Mouse (Mus musculus): ENCODE measurements around the gene Snrnp27.

Snrnp27 gene

GRCm38 (mm10) chr6:86665076-86665475 is 19.2 kb downstream of the Snrnp27 start:
- DNase-seq (ENCODE audit: low read depth) = no peak

GRCm38 (mm10) chr6:86660161-86660877 is 24.0 kb downstream of the Snrnp27 start:
- no peak for DNase-seq (ENCODE audit: low read depth)

- DNase-seq (ENCODE audit: low read depth) = no peak
Measured at GRCm38 (mm10) chr6:86658501-86658900, 25.8 kb downstream of the Snrnp27 start.

DNA sequence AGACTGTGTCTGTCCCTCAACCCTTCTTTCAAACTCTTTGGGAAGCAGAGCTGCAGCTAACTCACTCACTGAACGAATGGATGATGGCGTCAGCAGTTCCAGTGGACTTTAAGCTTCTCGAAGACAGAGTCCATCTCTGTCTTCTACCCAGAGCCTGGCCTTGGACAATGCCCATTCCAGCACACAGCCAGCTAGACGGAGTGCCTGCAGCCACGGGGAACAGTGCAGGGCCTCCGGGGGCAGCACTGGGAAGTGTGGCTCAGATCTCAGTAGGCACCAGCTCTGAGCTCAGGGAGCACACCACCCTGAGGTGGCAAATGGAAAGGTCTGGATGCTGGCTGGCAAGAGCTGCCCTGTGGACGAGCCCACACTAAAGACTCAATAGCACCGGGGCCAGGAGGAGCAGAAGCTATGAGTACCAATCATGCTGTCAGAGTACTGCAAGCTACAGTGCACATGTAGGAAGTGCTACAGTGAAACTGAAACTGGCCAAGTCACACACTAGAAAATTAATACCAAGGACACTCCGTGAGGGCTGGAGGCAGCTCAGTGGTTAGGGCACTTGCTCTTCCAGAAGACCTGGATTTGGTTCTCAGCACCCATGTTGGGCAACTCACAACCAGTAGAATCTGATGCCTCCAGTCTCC is 29.9 kb downstream of the Snrnp27 start:
- no peak for DNase-seq (ENCODE audit: low read depth)

DNA sequence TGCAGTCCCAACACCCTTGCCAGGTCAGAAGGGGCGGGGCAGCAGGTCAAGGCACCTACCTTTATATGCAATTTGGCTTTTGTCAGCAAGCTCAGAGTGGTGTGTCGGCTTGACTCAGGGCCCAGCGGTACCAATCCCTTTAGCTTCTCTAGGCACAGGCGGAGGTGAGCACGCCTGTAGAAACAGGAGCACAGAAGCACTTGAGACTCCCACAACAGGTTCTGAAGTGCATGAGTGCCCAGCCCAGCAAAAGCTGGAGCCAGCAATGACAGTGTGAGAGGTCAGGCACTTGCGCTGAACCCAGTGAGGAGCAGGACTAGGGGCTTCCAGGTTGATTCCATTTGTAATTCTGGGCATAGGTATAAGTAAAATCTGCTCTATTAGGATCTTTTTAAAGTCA is 31.3 kb downstream of the Snrnp27 start:
- DNase-seq (ENCODE audit: low read depth) = no peak

DNA sequence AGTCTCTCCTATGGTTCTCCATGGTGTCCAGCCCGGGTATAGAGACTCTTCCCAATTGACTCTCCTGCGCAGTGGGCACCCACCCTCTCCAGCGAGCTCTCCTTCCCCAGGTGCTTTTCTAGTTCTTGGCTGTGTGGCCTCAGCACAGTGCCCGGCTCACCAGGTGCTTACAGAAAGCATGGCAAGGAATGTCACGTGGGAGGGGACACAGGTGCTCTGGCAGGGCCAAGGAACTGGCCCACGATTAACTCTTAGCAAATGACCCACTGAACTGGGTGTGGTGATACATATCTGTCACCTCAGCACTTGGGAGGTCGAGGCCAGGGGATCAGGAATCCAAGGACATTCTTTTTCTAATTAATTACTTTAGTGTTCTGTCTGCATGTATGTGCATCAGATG is 38.2 kb downstream of the Snrnp27 start:
- no peak for DNase-seq (ENCODE audit: low read depth)

GRCm38 (mm10) chr6:86645551-86645950 is 38.8 kb downstream of the Snrnp27 start:
- no peak for DNase-seq (ENCODE audit: low read depth)

DNA sequence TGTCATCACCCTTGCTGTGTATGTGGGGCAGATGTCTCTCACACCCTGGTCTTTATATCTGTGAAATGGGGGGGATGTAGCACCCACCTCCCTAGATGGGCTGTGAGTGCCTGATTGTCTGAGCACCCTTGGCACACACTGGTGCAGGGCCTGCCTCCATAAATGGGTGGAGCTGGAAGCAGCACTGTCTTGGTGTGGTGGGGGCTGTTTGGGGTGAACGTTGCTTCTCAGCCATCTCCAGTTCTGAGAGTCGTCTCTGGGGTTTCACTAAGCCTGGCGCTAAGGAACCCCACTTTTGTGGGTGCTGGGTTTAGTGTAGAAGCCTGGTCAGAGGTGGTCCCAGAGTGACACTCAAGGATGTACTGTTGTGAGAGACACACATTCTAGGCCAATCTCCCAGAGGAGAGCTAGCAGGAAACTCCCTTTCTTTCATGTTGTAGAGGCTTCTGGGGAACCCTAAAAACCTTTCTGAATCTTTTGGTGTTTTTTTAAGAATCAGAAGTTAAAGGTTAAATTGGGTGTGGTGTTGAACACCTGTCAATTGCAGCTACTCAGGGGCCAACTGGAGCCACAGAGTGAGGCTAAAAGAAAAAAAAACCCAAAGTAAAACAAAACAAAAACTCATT is 39.4 kb downstream of the Snrnp27 start:
- DNase-seq (ENCODE audit: low read depth) = no peak

DNA sequence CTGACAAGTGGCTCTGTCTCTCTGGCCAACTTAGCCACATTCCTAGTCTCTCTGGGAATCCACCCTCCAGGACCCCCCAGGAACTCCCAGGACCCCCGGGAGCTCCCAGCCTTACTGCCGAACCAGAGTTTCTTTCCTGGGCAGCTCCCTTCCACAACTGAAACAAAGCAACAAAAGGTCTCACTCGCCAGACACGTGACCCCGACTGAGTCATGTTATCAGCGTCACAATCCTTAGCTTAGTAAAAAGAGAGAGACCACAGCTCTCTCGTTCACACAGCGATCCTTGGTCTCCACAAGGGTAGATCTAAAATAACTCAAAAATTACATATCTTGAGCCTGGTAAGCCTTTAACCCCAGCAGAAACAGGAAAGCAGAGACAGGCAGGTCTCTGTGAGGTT is 42.6 kb downstream of the Snrnp27 start:
- no peak for DNase-seq (ENCODE audit: low read depth)

DNA sequence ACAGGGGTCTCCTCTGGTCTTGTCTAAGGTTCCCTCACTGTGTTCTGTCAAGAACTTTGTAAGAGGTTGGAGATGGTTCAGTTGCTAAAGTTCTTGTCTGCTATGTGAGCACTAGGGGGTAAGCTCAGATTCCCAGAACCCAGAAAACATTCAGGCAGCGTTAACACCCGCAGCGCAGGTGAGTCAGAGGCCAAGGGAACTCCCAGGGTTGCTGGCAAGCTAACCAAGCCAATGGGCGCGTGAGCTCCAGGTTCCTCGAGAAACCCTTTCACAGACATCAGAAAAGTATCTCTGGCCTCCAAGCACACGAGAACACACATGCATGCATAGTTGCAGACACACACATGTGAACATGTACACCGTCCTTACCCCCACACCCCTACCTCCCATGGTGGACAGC is 43.5 kb downstream of the Snrnp27 start:
- no peak for DNase-seq (ENCODE audit: low read depth)

GRCm38 (mm10) chr6:86640161-86640560 is 44.2 kb downstream of the Snrnp27 start:
- no peak for DNase-seq (ENCODE audit: low read depth)

DNA sequence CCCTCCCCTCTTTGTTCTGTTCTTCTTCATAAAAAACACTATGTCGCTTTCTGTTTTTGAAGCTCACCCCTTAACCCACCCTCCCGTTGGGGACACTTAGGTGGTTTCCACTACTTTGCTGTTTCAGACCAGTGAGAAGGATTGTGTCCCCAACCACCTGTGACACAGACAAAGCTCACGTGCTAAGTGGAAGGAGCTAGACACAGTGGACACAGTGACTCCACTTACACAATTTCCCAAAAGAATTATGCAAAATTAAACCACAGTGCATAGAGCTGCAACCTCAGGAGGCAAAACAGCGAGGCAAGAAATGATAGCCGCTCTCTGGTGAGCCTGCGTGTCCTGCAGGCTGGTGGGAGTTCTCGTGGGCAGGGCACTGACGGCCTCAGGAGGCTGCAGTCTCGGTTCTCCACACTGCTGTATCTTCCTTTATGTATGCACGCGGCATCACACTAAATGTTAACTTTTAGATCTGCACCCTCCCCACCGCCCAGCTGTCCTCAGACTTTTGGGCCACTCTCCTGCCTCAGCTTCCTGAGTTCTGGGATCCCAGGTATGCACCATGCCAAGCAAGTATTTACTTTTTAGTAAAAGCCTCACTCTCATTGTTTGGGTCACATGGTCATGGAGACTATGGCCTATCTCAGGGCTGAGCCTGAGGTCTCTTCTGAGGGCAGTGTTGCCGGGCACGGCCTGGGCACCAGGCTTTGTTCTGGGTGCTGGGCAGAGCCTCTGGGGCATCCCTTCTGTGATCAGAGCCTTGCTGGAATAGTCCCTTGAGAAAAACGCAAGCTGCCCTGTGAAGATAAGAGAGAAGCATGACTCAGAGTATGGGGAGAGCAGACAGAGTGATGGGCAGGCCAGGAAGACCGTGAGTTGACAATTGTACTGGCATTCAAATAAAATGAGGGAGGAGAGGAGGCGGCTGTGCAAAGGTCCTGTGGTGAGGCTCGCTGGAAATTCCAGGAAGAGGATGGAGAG is 44.9 kb downstream of the Snrnp27 start:
- DNase-seq (ENCODE audit: low read depth) = peak; percentile 83

DNA sequence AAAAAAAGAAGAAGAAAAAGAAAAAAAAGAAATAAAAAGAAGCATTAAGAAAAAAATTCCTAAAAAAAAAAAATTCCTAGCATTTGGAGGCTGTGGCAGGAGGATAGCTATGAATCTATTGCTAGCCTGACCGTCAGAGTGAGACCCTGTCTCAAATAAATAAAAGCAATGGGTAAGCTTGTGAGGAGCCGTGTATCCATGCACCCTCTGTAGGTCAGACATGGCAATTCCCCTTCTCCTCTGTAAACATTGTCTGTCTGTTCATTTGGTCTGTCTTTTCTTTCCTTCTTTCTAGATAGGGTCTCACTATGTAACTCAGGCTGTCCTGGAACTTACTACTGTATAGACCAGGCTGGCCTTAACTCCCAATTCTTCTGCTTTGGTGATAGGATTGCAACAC is 45.9 kb downstream of the Snrnp27 start:
- no peak for DNase-seq (ENCODE audit: low read depth)

DNA sequence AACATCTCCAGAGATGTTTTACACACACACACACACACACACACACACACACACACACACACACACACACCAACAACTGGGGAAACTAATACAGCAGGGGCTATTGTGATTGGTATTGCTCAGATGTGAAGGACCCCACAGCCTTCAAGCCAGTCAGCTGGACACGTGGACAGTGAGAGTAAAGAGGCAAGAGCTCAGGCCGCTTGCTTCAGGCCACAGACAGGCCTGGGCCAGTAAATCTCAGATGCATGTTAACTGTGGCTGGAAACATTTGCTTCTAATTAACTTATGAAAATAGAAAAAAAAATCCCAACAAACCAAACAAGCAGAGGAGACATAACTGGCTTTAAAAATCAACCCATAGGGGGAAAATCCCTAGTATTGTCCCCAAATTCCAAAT is 46.5 kb downstream of the Snrnp27 start:
- DNase-seq (ENCODE audit: low read depth) = no peak

GRCm38 (mm10) chr6:86637171-86637835 is 47.0 kb downstream of the Snrnp27 start:
- DNase-seq (ENCODE audit: low read depth) = peak; percentile 80

- no peak for DNase-seq (ENCODE audit: low read depth)
Measured at GRCm38 (mm10) chr6:86636495-86636894, 47.8 kb downstream of the Snrnp27 start.

DNA sequence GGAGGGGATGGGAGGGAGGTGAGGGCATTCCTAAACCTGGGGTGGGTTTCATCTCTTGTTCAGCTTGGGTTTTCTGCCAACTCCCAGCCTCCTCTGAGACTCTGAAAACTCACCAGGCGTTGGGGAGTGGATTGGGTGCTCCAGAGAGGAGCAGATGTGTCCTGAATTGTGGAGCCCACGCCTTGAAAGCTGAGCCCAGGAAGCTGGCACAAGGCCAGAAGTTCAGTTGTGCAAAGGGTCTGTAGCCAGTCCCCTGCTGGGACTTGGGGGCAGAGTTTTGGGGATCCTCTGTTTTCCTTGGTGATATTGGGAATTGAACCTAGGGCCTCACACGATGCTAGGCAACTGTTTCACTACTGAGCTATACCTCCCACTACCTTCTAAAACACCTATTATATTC is 54.2 kb downstream of the Snrnp27 start:
- DNase-seq (ENCODE audit: low read depth) = no peak

- DNase-seq (ENCODE audit: low read depth) = no peak
Measured at GRCm38 (mm10) chr6:86627946-86628345, 56.4 kb downstream of the Snrnp27 start, which contains the start of gene Asprv1. TSS of gene Asprv1 (plus strand) at chr6:86628164.
